Mouse (Mus musculus) lung, adult 2 months (tissue): Measurements from ENCODE around the gene Rtl8b. TPM values are rescaled to one million over a fixed set of nuclear protein-coding genes. Genes with fewer than 3 reads are reported as not detected.
"Not testable (repeated sequence)": the region's sequence is repeated elsewhere in the genome, so short reads cannot be mapped to it uniquely, and the experiment has no call there.

Experiments
- DNase-seq: peaks from one replicate; pipeline ENCODE4 v3.0.0; 2022
- H3K4me1 ChIP-seq: fragments of 200-500 bp; 2 replicates; pipeline ENCODE4 v1.6.1; 2011; ENCODE audit warnings: low read length; ENCODE audit not compliant: control insufficient read depth, insufficient read depth
- H3K4me3 ChIP-seq: fragments of 200-500 bp; replicated peaks from 2 replicates; pipeline ENCODE3; 2011; ENCODE audit warnings: low read depth, mild to moderate bottlenecking, control low read depth, low read length; ENCODE audit errors: extremely low read depth
- CTCF ChIP-seq: fragments of 200-500 bp; IDR thresholded peaks from 2 replicates; pipeline ENCODE4 v1.5.1; 2011; ENCODE audit warnings: mild to moderate bottlenecking, low read length, control low read depth; ENCODE audit not compliant: insufficient read depth
- POLR2A ChIP-seq: fragments of 200-500 bp; IDR thresholded peaks from 2 replicates; pipeline ENCODE4 v1.6.1; 2011; ENCODE audit warnings: low read depth, mild to moderate bottlenecking, control low read depth, low read length, borderline replicate concordance; ENCODE audit errors: extremely low read depth
- WGBS: fragments of 180-500 bp; shearing (Covaris S2); methylation state at CpG from one replicate; pipeline ENCODE4 v1.1.7; 2018; 5-methylcytosine and 5-hydroxymethylcytosine counted together
- polyA plus RNA-seq: library from polyadenylated mRNA; depleted of rRNA; stranded (reverse); fragments of >200 nt; gene quantifications from 2 replicates; pipeline ENCODE4 v1.2.3, GENCODE M21; 2012; rRNA removed

The Rtl8b gene
- 314 and 349 TPM in 2 replicates for polyA plus RNA-seq

DNA sequence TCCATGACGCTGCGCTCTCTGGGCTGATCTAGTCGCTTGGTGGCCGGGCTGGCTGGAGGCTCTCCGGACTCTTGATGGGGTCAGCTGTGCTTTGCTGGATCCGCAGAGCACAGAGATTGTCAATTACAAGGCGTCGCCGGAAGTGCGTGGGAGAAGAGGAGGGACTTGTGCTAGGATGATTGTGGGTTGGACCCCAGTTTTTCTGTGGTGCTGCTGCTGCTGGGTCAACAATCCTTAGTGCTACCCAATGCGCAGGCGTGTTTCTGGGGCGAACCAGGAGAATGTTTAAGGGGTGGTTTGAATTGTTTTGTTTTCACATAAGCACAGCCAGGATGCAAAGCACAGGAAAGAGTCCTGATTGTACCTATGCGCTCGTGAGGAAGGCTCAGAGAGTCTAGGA lies at the start of gene Rtl8b:
TSS of gene Rtl8b (minus strand) at position 115 of the 400 bp plus-strand sequence.
- H3K4me3 ChIP-seq = peak within 1 kb of the TSS; percentile 1
- TF ChIP-seq POLR2A (peak; percentile 37; the same call in 1 of the 2 replicates), CTCF (no peak)

DNA sequence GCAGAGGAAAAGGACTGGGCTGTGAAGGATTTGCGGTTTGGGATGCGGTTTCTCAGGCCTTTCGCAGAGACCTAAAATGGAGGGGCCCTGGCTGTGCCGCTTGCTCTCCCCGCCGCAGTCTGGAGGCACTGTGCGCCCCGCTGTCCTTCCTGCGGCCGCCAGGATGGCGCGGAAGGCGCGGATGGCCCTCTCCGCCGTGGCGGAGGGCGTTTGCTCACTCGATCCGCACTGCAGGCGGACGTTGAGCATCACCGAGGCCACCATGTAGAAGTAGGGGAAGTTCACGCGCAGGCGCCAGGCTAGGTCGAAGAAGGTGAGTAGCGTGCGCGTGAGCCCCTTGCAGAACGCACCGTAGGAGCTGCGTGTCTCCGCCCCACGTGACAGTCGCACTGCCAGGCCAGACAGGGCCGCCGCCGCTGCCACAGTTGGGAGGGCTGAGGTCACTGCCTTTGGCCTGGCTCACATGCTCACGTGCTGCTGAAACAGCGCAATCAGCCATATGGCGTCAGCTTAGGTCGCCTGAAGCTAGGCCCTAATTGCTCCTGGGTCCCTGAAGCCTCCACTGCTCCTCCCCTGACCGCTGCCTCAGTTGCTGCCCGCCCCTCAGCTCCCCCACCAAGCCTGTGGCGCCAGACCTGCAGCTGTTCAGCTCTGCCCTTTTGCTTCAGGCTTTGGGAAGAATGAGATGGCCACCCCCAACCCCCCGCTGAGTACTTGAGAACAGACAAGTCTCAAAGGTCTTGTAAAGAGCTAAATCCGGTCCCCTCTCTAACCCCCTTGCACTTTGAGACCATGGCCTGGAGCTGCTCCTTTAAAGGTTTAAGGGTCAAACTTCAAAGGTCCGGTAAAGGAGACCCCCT lies 46.3 kb upstream of the Rtl8b start:
- Histone ChIP-seq H3K4me3 (no peak overlapping the region), H3K4me1 (no peaks in the 10 kb centered on the region)
- DNase-seq = peak; percentile 8
- no peak for TF ChIP-seq POLR2A
- no peak for TF ChIP-seq CTCF
- 26% methylated on average over 49 of the region's 49 CpGs for WGBS

More for the DNA sequence above, at the start of gene Rtl8b:
- 31% methylated on average over 14 of the region's 15 CpGs for WGBS
- H3K4me1 ChIP-seq = no peaks in the 10 kb centered on the region
- DNase-seq = peak; percentile 71

DNA sequence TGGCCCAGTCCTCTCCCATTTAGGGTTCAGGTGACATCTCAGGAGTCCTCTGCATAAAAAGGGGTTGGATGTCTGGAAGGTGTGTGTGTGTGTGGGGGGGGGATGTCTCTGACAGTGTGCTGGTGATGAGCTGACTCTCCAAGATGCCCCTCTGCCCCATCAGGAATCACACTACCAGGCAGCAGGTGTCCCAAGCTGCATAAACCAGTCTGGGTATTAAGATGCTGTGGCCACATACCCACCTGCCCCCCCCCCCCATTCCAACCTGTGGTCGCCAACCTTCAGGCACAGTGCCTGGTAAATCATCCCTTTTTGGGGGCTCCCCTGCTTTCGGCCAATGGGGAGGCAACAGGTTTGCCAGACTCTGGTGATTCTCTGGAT lies 45.7 kb upstream of the Rtl8b start:
- 68% methylated on average over 2 of the region's 2 CpGs for WGBS
- DNase-seq = no peak
- Histone ChIP-seq H3K4me3 (no peak overlapping the region), H3K4me1 (no peaks in the 10 kb centered on the region)
- no peak for TF ChIP-seq POLR2A

DNA sequence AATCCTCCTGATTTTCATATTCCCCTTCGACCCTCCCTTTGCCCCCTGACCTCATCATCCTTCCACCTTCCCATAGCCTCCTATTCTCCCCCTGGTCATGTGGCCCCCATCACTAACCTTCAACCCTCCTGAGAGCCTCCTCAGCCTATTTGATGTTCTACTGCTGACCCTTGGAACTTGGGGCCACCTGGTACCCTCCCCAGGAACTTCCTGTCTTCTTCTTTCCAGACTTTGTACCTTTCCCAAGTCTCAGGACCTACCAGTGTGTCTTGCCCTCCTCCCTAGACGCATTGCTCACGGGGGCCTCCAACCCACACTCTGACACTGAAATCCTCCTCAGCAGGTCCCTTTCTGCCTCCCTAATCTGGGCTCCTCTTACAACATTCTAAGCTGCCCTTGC lies 32.5 kb upstream of the Rtl8b start:
- WGBS = 79% methylated on average over 3 of the region's 3 CpGs
- TF ChIP-seq POLR2A = no peak
- TF ChIP-seq CTCF = no peak
- no peak overlapping the region for H3K4me3 ChIP-seq
- no peaks in the 10 kb centered on the region for H3K4me1 ChIP-seq
- DNase-seq = no peak

DNA sequence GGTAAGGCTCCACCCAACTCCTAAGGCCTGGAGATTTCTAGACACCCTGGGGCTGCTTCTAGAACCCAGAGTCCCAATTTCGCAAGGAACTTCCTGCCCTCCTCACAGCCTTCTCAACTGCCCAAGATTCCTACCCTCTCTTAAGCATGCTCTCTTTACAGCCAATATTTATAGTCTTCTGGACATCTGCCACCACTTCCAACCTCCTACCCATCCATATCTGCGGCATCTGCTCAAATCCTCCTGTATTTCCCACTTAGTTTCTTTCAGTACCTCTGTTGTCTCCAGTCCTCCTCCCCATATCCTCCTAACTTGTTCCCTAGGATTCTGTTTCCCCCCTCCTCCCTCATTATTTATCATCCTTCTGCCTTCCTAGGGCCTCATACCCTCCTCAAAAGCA lies 29.0 kb upstream of the Rtl8b start:
- 85% methylated on average over 2 of the region's 2 CpGs for WGBS
- DNase-seq = no peak
- no peak for TF ChIP-seq CTCF

DNA sequence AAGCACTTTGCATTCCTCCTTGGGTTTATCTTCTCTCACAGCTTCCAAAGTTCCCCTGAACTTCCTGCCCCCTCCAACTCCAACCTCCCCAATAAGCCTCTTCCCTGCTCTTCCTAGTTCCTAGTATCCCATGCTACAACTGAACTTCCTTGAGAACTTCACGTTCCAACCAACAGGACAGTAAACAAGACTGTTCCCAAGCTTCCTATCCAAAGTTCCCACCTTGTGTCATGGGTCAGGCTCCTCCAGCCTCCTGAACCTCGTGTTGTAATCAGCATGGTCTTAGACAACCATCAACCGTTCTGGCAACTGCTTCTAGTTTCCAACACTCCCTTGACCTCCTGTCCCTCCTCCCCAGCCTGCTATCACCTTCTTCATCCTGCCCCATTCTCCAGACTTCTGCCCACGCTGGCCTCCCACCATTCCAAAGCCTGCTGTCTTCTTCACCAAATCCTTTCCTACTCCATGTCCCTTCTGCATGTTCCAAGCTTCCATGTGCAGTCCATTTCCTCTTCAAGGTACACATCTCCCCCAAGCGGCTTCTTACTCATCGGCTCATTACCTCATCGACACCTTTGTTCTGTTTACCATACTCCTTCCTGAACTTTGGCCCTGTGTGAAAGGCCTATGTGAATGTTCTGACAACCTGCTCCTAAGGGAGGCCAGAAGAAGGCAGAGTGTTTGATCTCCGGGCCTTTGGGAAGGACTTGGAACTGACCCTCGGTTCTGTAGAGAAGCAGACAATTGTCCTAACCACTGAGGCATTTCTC lies 24.0 kb upstream of the Rtl8b start:
- Histone ChIP-seq H3K4me1 (no peaks in the 10 kb centered on the region), H3K4me3 (no peak overlapping the region)
- no peak for DNase-seq
- 62% methylated on average over 9 of the region's 9 CpGs for WGBS
- TF ChIP-seq CTCF (no peak), POLR2A (no peak)

More for the DNA sequence above, 29.0 kb upstream of the Rtl8b start:
- H3K4me3 ChIP-seq = no peak overlapping the region
- H3K4me1 ChIP-seq = no peaks in the 10 kb centered on the region

DNA sequence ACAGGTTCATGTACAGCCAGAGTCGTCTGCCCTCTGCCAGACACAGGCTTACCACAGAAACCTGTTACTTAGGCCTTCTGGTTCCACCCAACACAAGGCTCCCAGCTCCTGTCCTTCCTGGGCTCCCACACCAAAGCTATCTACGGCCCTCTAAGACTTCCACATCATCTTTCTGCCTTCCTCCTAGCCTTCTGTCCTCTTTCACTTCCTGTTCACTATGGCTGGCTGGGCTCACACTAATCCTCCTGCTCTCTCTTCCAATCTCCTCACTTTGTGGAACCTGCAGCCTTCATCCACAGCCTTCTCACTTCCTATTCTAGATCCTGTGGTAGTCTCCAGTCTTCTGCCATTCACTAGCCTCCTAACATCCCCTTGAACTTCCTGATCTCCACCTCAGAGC lies 22.9 kb upstream of the Rtl8b start:
- TF ChIP-seq CTCF (no peak), POLR2A (no peak)
- WGBS = 59% methylated on average over 2 of the region's 2 CpGs
- H3K4me3 ChIP-seq = no peak overlapping the region
- no peak for DNase-seq
- H3K4me1 ChIP-seq = no peaks in the 10 kb centered on the region

DNA sequence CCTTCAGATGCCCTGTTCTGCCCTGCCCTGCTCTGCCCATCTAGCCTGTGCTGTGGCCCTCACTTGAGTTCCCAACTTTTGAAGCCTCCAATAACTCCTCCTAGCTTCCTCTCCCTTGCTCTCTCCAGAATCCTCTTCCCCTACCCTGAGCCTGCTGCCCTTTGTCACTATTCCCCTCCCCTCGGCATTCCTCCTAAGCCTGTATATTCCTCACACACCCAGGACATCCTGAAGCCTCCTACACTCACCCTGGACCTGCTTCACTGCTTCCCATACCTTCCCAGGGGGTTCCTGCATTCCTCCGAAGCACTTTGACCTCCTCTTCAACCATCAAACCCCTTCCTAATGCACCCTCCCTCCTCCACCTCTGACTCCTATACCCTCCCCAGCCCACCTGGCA lies 21.9 kb upstream of the Rtl8b start:
- WGBS = 46% methylated on average over 2 of the region's 2 CpGs
- DNase-seq = no peak
- no peaks in the 10 kb centered on the region for H3K4me1 ChIP-seq
- no peak for TF ChIP-seq POLR2A
- no peak for TF ChIP-seq CTCF
- H3K4me3 ChIP-seq = no peak overlapping the region

DNA sequence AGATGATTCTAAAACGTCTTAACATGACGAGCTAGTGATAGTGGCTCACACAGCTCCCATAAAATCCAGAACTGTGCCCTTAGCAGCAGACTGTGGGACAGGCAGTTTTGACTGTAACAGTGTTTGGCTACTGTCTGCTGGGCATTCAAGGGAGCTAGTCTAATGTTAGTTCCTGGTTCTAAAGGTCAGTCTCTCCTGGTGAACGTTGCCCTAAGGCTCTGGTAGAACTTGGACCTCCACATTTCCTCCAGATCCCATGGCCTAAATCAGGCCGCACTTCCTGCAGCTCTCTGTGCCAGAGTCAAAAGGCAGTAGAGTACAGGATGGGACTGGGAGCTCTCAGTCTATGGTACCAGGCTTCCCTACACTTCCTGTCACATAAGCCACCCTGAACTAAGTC lies 14.5 kb upstream of the Rtl8b start:
- 70% methylated on average over 2 of the region's 4 CpGs for WGBS
- H3K4me3 ChIP-seq, H3K4me1 ChIP-seq, DNase-seq: not testable (repeated sequence)

DNA sequence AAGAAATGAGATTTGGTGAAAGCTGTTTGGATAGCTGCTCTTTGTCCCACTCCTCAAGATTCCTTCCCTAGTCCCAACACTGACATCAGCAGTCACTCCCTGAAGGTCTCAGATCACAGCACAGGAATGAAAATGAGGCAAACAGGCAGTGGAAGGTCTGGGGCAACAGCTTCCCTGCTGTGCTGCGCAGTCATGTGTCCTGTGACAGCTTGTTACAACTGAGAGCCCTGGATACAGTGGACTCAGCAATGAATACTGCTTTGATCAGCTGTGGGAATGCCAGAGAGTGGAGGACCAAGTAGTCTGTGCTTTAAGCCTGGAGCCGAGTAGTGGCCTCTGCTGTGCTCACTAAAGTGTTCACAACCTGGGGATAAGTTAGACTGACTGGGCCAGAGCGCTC lies 12.4 kb upstream of the Rtl8b start:
- not testable (repeated sequence) for H3K4me3 ChIP-seq, DNase-seq, H3K4me1 ChIP-seq
- 50% methylated on average over 2 of the region's 3 CpGs for WGBS

DNA sequence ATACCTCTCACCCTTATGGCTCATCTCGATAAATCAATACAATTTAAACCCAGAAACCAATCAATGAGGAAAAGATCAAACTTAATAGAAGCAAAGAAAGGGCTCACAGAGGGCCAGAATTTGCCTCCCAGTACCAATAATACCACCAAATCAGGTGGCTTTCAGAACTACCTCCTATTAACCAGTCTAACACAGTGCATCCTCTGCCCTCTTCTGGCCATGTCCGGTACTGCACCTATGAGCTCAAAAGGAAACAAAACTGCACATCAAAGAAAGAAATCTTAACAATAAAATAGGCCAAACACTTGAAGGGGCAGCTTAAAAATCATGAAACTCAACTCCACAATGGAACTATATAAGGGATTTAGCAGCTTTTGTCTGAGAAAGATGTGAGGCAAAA lies 6.7 kb upstream of the Rtl8b start:
- not testable (repeated sequence) for H3K4me1 ChIP-seq, H3K4me3 ChIP-seq
- peak; percentile 59 for DNase-seq
- 36% methylated on average over 2 of the region's 2 CpGs for WGBS

DNA sequence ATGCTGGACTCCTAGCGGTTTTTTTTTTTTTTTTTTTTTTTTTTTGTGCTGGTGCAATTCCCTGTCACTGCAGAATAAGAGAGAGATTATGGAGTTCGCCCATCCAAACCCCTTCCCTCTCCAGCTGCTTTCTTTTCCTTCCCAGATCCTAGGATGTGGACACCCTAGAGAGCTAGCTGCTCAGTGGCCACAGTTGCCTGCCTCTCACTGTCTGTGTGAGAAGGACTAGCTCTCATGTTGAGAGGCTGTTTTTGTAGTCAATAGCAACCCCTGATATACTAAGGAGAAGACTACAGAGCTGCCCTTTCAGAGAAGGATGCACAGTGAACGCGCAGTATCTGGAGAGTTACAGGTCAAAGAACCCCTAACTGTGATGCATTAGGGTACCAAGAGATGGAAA lies 488 bp upstream of the Rtl8b start:
- not testable (repeated sequence) for DNase-seq, H3K4me3 ChIP-seq, H3K4me1 ChIP-seq
- WGBS = 19% methylated on average over 4 of the region's 4 CpGs

DNA sequence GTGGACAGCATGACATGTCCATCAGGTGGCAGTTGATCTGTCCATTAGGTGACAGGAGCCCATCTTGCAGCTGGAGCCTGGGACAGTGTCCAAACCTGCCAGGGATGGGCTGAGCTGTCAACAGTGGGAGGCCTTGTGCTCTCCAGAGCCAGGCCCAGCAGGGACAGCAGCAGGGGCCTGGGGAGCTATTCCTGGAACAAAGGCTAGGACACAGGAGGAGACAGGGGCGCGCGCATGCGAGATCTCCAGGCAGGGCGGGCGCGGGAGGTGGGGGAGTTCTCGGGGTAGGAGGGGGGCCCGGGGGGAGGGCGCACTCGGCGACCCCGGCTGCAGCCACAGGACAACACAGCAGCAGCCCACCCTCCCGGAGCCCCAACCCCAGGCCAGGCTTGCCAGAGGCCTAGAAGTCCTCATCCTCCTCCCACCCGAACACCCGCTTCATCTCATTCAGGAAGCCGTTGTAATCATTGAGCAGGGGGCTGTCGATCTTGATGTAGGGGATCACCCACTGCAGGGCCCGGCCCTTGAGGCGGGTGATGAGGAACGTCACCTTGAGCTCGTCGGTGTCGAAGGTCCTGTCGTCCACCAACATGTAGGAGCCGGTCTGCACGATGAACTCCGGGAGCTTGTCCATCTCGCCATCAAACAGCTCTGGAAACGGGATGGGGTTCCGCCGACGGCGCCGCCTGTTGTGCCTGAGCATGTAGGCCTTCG lies 494 bp downstream of the Rtl8b start:
- not testable (repeated sequence) for H3K4me1 ChIP-seq, H3K4me3 ChIP-seq, DNase-seq
- WGBS = no CpG with 5 or more reads among the region's 36 CpGs

DNA sequence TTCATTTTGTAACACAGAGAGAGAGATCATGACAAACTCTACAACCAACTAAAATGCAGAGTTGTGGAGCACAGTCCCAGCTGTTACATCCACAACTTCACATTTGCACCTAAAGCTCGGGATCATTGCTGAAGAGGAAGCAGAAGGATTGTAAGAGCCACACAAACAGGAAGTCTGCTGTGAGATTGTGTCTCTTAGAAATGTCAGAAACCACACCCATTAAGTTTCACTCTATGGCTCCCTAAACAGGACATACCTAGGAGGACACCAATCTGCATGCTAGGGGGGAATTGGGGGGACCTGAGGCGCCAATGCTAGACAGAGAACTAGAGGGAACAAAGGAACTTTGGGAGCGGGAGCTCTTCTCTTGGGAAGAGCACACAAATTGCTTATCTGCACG lies 17.3 kb downstream of the Rtl8b start:
- H3K4me1 ChIP-seq, H3K4me3 ChIP-seq, DNase-seq: not testable (repeated sequence)
- WGBS = 35% methylated on average over 4 of the region's 4 CpGs
